Mouse (Mus musculus) thymus, adult 2 months (tissue): ENCODE data around the gene Slc35b2.

Source experiments
- CTCF ChIP-seq: fragments of 200-500 bp; IDR thresholded peaks from 2 replicates; pipeline ENCODE4 v1.5.1; 2012; ENCODE audit warnings: mild to moderate bottlenecking, control low read depth, low read length, moderate library complexity, borderline replicate concordance; ENCODE audit not compliant: control insufficient read depth, poor library complexity, insufficient read depth; ENCODE audit errors: extremely low read depth
- POLR2A ChIP-seq: fragments of 200-500 bp; IDR thresholded peaks from 2 replicates; pipeline ENCODE4 v1.6.1; 2012; ENCODE audit warnings: mild to moderate bottlenecking, low read length, control low read depth, moderate library complexity; ENCODE audit not compliant: control insufficient read depth, poor library complexity, insufficient read depth; ENCODE audit errors: extremely low read depth

DNA sequence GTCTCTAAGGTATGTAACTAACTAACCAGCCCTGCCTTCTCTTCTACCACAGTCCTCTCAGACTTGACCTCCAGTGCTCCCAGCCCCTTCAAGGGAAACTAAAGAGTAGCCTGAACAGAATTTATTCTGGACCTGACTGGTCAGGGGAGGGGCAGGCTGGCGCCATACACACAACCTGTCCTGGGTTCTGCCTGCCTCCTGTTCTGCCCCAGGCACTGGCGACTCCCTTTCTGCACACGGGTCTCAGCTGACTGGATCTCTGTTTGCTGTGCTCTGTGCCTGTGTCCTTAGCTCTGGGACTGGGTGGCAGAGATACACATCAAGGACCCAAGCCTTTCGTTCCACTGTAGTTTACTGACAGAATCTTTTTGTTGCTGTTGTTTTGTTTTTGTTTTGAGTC is 15.9 kb downstream of the Slc35b2 start:
- TF ChIP-seq POLR2A (no peak), CTCF (no peak)
